Mouse (Mus musculus) retina, adult 2 months (tissue): ENCODE measurements around the gene Ngb.

Experiments
- DNase-seq: peaks from one replicate; pipeline ENCODE4 v3.0.0-alpha.2; 2012; ENCODE audit warnings: low read depth, low spot score

The Ngb gene

DNA sequence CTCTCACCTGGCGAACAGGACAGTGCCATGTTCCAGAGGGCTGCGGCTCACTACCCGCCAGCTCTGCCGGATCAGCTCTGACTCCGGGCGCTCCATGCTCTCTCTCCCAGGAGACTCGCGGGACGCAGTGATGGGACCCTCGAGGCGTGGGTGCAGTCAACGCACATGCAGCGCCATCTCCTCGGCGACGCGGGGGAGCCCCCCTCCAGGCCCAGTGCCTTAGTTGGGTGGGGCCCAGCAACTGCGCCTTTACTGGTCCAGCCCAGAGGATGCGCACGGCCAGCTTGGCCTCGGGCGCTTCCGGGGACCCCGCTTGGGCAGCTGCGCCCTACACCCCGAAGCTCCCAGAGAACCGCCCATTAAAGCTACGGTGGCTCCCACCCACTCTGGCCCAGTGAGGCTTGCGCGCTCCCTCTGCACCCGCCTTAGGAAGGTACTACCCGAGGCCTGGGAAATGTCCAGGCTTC lies at the start of gene Ngb:
Gene Ngb, minus strand, starts transcription at position 375 of the 467 bp plus-strand sequence.
- DNase-seq, result no peak

DNA sequence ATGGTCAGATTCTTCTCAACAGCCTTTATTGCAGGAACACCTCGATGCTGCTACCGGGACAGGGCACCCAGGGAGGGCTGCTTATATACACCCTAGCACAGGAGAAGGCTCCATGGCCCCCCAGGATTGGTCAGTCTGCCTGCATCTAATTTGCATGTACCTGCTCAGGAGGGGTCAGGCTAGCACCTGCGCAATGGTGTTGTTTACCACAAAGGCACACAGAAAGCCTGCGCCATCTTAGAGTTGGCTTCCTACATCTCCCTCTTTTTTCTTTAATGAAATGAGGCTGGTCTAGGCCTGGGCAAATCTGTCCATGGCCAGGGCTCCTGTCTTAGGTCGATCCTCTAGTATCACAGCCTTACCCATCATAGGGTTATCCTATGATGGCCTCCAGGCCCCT lies 47.1 kb upstream of the Ngb start:
- DNase-seq, result no peak

DNA sequence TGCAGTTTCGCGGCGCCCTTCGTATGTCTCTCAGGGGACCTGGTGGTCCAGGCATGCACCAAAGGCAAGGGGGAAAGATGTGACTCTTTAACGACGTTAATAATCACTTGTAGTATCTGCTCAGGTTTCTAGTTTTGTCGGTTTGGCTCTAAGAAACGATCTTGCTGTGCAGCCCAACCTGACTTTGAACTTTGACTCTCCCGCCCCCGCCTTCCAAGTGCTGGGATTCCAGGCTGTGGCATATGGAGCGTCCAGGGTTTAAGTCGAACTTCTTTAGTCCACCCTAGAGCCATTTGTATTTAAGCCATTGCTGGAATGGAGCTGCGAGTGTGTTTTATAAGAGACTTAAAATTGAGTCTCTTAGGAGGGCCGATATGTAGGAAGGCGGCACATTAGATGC lies 45.8 kb upstream of the Ngb start:
- DNase-seq, result no peak

DNA sequence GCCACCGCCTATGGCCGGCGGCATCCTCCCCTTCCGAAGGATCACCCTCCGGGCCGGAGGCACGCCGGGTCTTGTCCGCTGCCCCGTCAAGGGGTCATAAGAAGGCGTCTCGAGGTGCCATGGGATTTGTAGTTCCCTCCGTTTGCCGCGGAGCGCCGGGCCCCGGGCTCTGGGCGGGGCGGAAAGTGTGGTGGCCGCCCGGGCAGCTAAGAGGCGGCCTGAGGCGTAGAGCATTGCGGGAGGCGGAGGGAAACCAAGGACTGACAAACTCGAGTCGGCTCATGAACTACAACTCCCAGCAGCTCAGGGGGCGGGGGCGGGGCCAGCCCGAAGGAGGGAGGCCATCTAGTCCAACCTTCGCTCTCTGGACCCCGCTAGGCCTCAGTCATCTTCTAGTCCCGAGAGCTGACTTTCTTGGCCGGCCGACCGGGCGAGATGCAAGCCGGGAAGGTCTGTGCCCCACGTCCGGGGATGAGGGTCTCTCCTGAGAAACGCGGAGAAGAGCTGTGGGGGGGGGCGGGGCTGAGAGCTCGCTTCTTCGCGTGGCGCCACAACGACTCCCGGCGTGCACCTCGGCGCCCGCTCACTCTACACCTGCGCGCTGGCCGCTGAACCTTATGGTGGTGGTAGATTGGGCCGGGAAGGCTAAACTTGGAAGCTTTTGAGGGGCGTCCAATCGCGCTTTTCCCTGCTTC lies 45.2 kb upstream of the Ngb start, which contains the start of gene Pomt2:
Gene Pomt2, minus strand, starts transcription at position 574 of the 695 bp plus-strand sequence.
- DNase-seq, result peak; percentile 89

DNA sequence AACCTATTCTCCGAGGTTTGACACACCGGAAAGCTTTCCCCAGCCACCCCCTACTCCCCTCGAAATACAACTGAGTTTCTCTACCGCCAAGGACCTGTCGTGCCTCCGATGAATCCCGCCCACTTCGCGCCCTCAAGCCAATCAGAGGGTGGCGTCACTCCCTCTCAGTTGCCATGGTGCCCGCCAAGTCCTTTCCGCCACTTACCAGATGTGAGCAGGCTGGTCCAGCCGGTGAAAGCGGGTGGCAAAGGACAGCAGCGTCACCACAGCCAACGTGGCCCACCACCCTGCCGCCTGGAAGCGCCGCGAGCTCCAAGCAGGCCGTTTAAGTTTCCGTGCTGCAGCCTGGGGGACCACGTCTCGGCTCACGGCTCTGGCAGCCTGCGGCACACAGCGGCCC lies 44.6 kb upstream of the Ngb start, which contains the start of gene Gstz1:
Gene Gstz1, plus strand, starts transcription at position 200 of the 400 bp plus-strand sequence.
- DNase-seq, result peak; percentile 48

DNA sequence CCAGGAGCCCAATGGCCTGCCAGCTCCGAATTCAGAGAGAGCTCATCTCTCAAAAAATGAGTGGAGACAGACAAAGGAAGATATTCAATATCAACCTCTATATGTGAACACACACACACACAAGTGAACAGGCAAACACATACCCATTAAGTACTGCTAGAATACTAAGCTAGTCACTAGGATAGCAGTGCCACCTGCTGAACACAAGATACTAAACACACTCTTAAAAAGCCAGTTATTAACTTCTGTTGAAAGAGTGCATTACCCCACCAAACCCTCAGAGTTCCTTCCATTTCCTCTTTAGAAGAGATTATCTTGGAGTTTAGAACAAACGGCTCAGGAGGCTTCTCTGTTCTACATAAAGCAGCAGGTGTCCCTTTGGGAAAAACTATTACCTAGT lies 39.8 kb upstream of the Ngb start:
- DNase-seq, result no peak

DNA sequence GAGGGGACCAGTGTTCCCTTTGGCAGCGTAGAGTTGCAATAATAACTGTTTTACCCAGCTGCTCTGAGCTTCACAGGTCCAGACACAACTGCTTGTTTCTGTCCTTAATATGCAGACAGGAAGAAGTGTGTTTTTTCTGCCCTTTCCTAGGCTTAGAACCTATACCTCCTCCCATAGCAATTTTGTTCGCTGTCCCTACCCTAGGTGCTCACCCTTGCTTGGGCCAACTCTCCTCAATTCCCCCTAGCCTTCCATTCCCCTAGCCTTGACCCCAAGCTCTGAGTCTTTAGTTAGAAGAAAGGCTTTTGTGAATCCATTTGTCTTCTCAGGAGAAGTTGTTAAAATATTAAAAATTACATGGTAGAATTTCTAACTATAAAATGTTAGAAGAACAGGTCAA lies 36.4 kb upstream of the Ngb start:
- DNase-seq, result no peak

DNA sequence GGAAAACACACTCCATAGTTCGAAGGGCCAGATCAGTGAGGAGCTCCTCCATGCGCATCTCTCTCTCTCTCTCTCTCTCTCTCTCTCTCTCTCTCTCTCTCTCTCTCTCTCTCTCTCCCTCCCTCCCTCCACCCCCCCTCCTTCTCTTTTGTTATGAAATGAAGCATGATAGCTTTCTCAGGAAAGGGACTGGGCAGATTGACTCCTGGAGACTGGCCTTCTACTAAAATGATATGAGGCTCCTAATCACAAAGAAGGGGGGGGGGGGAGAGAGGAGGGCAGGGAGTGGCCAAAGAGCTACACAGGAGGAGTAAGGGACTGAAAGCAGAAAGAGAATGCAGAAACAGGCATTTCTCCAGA lies 36.0 kb upstream of the Ngb start:
- DNase-seq, result no peak

DNA sequence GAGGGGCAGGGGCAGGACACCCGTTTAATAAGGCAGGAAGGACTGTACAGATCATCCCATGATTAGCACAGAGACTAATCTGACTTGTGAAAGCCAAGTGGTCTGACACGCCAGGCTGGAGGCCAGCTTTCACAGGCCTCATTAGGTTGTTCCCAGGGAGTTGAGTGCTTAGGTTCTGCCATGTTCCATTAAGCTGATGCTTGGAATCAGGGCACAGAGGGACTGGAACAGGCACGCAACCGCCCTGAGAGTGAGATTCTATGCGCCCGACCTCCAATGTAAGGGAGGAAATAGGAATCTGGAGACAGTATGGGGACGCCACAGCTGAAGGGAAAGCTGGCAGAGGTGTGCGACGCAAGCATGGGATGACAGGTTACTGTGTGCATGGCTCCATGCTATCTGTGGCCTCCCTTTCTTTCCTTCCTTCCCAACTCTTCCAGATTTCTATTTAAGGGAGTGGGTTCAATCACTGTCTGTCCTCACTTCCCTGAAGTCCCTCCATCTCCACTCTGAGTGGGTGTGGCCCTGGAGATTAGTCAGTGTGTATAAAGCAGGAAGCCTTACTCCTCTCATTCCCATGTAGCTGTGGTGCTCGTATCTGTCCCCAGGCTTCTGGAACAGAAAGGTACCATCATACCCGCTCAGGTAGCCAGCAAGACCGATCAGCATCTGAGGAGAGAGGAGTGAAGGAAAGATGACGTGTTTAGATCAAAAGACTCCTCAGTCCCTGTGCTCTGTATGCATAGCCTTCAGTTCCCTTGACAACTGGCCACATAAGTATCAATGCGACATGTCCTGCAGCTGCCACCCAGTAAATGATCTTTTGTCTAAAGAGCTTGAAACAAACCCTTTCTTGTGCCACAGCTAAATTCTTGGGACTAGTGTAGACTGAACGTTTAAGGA lies 35.4 kb upstream of the Ngb start:
- peak; percentile 46 for DNase-seq

DNA sequence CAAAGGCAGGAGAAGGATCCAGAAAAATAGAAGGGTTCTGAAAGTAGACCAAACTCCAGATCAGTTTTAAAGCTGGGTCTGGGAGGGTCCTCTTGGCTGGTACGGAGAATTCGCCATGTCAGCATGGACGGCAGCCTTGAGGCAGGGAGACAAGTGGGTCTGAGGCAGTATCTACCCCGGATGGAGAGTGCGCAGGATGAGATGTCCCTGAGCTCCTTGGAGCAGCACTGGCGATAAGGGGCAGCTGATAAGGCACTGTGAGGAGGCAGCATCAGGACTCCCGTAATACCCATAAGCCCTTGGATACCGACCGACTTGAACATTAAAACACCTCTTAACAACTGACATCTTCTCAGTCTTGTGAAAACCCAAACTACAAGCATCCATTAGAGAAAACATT lies 30.4 kb upstream of the Ngb start:
- DNase-seq, result no peak

DNA sequence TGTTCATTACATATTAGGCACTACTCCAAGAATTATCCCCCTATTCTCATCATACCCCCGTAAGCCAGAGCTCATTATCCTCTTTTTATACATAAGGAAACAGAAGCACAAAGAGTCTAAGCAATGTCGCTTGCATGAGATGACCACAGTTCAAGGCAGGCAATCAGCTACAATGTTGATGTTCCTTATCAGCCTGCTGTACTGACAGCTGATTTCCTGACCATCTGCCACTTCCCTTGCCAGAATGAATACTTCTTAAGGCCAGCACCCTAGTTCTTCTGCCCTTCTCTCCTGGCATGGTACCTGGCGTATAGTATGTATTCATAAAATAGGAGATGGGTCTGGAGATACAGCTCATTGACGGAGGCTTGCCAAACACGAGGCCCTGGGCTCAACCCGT lies 29.9 kb upstream of the Ngb start:
- DNase-seq, result no peak

DNA sequence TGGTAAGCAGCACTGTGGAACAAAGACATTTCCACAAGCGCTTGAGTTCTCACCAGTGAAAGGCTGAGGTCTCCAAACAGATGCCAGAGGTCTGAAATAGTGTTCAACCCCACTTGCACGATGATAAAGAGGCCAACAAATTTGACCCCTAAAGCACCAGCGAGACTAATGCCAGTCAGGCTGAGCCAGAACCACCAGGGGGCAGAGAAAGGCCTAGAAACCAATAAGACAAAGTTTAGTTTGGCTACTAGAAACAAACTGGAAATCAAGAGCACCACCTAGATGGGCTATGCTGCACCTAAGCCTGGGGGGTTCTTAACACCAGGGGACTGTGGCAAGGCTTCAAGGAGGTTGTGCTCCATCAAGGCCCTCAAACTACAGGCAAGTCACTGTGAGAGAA lies 29.3 kb upstream of the Ngb start:
- DNase-seq, result no peak

DNA sequence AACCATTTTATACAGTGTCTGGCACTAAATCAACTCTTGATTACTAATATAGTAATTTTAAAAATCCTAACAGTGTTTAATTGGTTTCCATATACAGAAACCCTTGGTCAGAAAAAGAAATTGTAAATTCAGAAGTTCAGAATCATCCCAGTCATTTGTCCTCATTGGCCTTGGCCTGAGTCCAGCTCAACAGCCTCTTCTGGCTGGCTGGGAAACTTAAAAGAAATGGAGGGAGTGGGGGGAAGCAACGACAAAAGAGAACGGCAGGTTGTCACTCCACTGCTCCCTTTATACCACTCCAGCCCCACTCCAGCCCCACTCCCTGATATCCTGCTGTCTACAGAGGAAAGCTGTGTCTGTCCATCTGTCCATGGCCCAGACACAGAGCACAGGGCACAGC lies 28.8 kb upstream of the Ngb start:
- no peak for DNase-seq

DNA sequence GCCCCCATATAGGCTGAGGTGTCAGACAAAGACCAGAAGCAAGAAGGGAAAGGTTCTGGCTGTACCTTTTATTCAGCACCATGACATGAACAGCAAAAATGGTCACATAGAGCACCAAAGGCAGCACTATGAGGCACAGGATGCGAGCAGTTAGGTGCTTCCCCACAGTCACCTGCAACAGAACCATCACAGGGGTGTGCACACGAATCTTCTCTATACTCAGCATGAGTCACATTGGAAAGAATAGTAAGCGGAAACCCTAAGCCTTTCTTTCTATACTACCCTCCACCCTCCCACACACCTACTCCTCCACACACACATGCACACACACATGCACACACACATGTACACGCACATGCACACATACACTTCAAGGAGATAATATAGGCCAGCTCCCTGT lies 27.9 kb upstream of the Ngb start:
- no peak for DNase-seq

DNA sequence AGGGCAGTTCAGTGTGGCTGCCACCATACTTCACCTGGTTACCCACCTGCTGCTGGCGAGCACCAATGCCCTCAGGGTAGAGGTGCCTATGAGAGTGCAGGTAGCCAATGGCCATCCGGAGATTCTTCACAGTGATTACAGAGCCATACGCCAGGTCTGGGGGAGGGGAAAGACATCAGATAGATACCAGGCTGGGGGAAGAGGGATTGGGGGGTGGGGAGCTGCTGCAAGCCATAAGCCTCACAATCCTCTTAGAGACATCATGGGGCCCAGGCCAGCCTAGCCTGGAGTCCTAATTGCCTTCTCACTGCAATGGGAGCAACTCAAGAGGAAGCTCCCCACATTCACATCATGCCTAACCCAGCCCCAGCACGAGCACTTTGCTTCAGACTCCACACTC lies 24.9 kb upstream of the Ngb start:
- peak; percentile 75 for DNase-seq

DNA sequence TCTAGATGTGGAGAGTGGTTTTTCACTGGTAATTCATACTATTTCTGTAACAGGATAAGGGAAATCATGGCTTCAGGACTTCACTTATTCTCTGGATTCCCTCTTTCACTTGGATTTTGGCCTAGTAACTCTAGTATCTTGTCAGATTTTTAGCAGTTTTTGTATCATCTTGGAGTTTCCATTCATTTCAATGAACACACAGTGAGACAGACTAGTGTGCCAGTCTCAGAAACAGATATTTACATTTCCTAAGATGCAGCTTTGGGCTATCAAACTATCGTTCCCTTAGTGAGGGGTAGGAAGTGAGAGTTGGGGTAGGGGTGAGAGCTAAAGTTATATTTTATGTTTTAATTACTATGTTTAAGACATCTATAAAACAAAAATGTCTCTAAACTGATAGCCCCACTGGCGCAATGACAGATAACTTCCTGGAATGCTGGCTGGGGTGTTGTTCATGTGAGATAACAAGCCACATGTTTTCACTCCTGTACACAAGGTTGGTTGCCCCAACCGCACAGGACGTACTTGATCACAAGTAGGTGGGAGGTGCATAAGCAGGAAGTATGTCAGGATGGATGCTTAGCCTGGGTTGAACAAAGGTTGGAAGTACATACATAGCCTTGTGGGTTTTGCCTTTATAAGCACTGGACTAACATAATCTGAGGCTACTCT lies 19.7 kb upstream of the Ngb start:
- DNase-seq, result no peak

DNA sequence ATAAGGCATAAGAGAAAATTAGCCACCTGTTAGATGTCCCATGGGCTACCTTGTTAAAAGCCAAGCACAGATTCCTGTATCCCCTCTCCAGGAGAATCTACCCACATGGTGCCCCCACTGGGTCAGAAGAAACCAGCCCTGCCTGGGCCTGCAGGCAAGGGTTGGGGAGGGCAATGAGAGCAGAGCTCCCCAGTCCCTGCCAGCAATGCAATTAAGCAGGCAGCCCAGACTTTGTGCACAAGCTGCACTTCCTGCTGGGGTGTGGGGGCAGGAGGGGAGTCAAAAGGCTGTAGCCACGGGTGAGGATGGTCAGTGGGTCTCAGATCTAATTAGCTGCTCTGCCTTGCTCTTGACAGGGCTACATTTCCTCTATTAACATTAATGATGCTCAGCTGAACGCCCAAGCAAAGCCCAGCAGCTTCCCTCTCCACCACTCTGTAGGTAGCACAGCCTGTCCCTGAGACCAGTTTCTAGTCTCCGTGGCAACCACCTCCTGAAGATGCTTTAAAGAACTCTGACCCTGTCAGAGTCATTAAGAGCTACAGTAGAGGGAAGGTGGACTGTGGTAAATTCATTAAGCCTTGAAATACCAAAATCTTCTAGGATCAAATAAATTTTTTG lies 5.1 kb upstream of the Ngb start:
- DNase-seq, result no peak

DNA sequence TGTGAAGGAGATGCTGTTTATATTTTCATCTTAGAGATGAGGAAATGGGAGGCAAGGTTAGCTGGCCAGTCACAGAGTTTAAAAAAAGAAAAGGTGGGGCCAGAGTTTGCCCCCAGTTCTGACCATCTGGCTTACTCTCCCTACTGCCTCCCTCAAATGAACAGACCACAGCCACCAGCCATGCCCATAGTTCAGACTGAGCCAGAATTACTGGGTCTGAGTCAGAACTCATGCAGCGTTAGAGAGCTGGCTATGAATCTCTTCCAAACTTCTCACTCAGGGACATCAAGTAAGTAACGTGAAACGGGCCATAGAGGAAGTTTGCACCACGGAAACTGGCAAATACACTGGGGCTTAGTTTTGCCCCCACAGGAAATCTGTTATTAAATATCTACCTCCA lies 2.5 kb upstream of the Ngb start:
- no peak for DNase-seq

DNA sequence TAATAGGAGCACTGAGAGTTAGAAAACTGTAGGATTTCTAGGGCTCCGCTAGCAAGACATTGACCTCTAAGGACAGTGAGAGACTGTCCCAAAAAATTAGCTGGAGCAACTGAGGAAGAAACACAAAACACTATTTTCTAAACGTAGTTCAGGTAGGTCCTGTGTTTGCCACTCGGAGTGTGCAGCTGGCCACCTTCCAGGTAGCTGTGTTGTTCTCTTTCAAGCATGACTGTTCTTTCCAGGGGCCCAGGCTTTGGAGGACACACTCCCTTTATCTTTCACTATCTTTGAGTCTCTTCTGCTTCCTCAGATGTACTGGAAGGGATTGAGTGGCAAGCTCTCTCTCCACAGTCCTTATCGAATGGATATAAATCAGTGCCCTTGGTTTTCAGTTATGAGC lies 1.1 kb upstream of the Ngb start:
- no peak for DNase-seq

DNA sequence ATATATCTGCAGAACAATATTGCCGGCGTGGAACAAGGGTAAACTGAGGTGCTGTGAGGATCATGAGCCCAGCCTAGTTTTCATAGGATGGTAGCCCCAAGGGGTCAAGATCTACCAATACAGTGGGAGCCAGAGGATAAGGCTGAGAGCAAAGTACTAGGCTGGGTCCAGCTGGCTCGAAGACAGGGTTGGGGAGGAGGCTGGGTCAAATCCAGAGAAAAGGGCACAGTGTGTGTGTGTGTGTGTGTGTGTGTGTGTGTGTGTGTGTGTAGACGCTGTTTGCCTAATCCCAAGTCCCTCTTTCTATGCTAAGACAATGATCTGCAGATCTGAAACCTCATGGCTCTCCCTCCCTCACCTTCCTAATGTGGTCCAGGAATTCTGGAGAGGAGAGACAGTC lies 2.0 kb downstream of the Ngb start:
- DNase-seq, result no peak

DNA sequence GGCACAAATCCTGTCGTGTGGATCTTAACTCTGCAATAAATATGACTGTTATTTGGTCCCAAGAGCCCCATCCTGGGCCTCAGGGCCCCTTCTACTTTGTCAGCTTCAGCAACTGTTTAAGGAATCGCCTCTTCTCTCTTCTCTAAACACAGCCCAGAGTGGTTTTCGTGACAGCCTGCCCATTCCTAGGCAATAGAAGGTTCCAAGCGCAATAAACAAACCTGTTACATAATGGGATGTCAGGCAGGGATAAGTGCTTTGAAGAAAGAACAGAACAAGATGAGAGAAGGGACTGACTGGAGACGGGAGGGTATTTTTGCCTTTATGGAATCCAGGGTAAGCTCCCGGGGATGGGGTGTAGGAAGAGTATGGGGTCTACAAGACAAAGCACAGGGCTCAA lies 8.7 kb downstream of the Ngb start:
- no peak for DNase-seq

DNA sequence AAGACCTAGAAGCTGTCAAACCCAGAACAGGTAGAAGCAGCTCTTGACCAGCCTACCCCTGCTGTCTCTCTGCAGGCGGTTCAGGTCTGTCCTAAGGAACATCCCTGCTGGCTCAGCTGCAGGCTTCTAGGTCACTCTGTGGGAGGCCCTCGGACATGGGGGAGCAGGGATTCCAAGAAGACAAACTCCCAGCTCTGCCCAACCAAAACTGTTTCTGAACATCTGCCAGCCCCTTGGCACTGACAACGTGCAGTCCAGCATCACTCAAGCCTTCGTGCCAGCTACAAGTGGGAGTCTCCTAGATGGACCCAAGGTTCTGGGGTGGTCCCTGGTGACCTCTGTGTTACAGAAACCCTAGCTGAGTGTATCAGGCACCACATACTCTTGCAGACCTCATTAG lies 9.1 kb downstream of the Ngb start:
- no peak for DNase-seq
